ENCODE assay signal across 22 mouse cellular contexts in the genomic region with DNA sequence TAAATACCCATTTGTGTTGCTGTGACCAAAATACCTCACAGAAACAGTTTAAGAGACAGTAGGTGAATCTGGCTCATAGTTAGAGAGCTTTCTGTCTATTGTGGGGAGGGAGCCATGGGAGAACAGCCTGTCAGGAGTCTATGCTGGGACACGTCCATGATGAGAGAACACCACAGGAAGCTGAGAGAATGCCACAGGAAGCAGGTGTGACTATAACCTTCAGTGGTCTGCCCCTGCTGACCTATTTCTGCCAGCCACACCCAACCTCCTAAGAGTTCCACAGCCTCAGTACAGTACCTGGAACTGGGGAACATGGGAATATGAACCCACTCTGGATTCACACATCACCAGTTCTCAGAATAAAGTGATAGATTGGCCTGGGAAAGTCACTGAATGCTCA. TPM values are rescaled to one million over a fixed set of nuclear protein-coding genes. Genes with fewer than 3 reads are reported as not detected.
DNase-seq lines count a peak whose midpoint lies in the region; ATAC-seq and TF ChIP-seq lines count a peak whose summit lies in the region.
"Had no signal": no experiment of that assay in that cellular context is flagged by ENCODE, and none has a peak within 500 bp of the region (broad histone marks: within the 10 kb centered on the region; RNA-seq: fewer than 3 reads in every experiment).

No protein-coding gene starts in this region.

- DNase-seq in CD4-positive helper T cell, adult 2 months (ENCODE audit: low read depth, low spot score): peak; percentile 46
- DNase-seq in thymus, postnatal 25 days: peak; percentile 56
- no peak for DNase-seq in heart, postnatal 10 days
- DNase-seq in layer of hippocampus, adult 8-10 months (ENCODE audit: low spot score in 2 of 2): no peak
- DNase-seq in lung, adult 2 months: no peak
- DNase-seq: adrenal gland, adult 2 months; adrenal gland, postnatal 25 days; cerebellum, adult 2 months; cerebellum, postnatal 14 days; embryo, embryonic 11 days; forebrain, postnatal 0 days; gastrocnemius, postnatal 14 days; heart, adult 2 months had no signal

- H3K4me3 ChIP-seq in lung, adult 2 months (replicated peaks; ENCODE audit: extremely low read depth, low read depth, low read length): no peak overlapping the region
- H3K4me3 ChIP-seq: embryonic facial prominence, embryonic 15.5 days; erythroblast, embryonic 14.5 days; forebrain, embryonic 12.5 days; heart, adult 2 months; heart, embryonic 15.5 days; hindbrain, embryonic 15.5 days had no signal

- TF ChIP-seq CTCF in lung, adult 2 months (IDR thresholded peaks at IDR 0.05; ENCODE audit: insufficient read depth, low read length): no peak

- 48% methylated on average over 1 of the region's 1 CpGs for WGBS in lung, adult 2 months

- H3K4me1 ChIP-seq in lung, adult 2 months (ENCODE audit: control insufficient read depth, insufficient read depth, low read length): no peaks in the 10 kb centered on the region; the same call in 1 of the 2 replicates
- H3K4me1 ChIP-seq: embryonic facial prominence, embryonic 15.5 days; forebrain, embryonic 12.5 days; heart, embryonic 15.5 days; hindbrain, embryonic 15.5 days had no signal

- peak; percentile 43 for ATAC-seq in activated CD4-positive, CD25-positive, alpha-beta regulatory T cell, adult 4 months
- ATAC-seq in inflammation-experienced regulatory T-cells, adult 6 months: peak; percentile 44
- ATAC-seq: forebrain, postnatal 0 days; Patski had no signal

- intact Hi-C loops in heart, postnatal 10 days (cut with DNase I): no loop called here

- TF ChIP-seq POLR2A in lung, adult 2 months (IDR thresholded peaks at IDR 0.05; ENCODE audit: borderline replicate concordance, extremely low read depth, low read depth, low read length): no peak

RNA-seq across cellular contexts. Expression of a gene that starts 9.1 kb away (rescaled TPM):
- 100 to 1,000 TPM in 1 of 2 experiments, 10 to 100 TPM in 1; 81.1 to 115 TPM for polyA plus RNA-seq in activated CD4-positive, CD25-positive, alpha-beta regulatory T cell, adult 4 months (2017; shearing (Covaris generic))
- polyA plus RNA-seq in inflammation-experienced regulatory T-cells, adult 6 months (2017; shearing (Covaris generic)): 100 to 1,000 TPM in 1 of 3 experiments, 10 to 100 TPM in 2; 70.7 to 113 (median 98.7) TPM
- total RNA-seq in heart, postnatal 10 days (2021): 10 to 100 TPM; 25.6 to 31.4 TPM
- total RNA-seq in layer of hippocampus, adult 8-10 months (2022): 100 to 1,000 TPM; 115 to 132 (median 125) TPM
- 103 and 113 TPM in 2 replicates for polyA plus RNA-seq in lung, adult 2 months (2012; rRNA removed)

RNA-seq across cellular contexts. Expression of a gene that starts 37.9 kb away (rescaled TPM):
- polyA plus RNA-seq in activated CD4-positive, CD25-positive, alpha-beta regulatory T cell, adult 4 months (2017; shearing (Covaris generic)): not detected
- under 1 TPM in 1 of 3 experiments, not detected in 2; 0.30 TPM for polyA plus RNA-seq in inflammation-experienced regulatory T-cells, adult 6 months (2017; shearing (Covaris generic))
- 10 to 100 TPM; 13.2 to 13.9 TPM for total RNA-seq in heart, postnatal 10 days (2021)
- 100 to 1,000 TPM; 572 to 623 (median 584) TPM for total RNA-seq in layer of hippocampus, adult 8-10 months (2022)
- polyA plus RNA-seq in lung, adult 2 months (2012; rRNA removed): 26.6 and 43.9 TPM in 2 replicates
- total RNA-seq: common myeloid progenitor, adult 5-6 weeks had no signal

RNA-seq across cellular contexts. Expression of a gene that starts 49.7 kb away (rescaled TPM):
- polyA plus RNA-seq in activated CD4-positive, CD25-positive, alpha-beta regulatory T cell, adult 4 months (2017; shearing (Covaris generic)): 1 to 10 TPM; 4.3 to 5.6 TPM
- polyA plus RNA-seq in inflammation-experienced regulatory T-cells, adult 6 months (2017; shearing (Covaris generic)): 10 to 100 TPM in 1 of 3 experiments, 1 to 10 TPM in 2; 3.1 to 11.0 (median 8.1) TPM
- 1 to 10 TPM; 2.5 to 3.0 TPM for total RNA-seq in heart, postnatal 10 days (2021)
- 1 to 10 TPM; 4.8 to 9.5 (median 5.4) TPM for total RNA-seq in layer of hippocampus, adult 8-10 months (2022)
- 30.1 and 34.5 TPM in 2 replicates for polyA plus RNA-seq in lung, adult 2 months (2012; rRNA removed)

Comparison
In these comparisons a context has a peak if more than half of its experiments do, and no peak if none do; other contexts are left out.
1. DNase-seq: peak in CD4-positive helper T cell, adult 2 months (single experiment) and thymus, postnatal 25 days (single experiment); none in heart, postnatal 10 days (0 of 2), layer of hippocampus, adult 8-10 months (0 of 2) and lung, adult 2 months (single experiment).
2. RNA of a gene that starts 37.9 kb away (polyA plus RNA-seq): 26.6 to 43.9 TPM in lung, adult 2 months; 0.30 TPM in inflammation-experienced regulatory T-cells, adult 6 months and not detected in activated CD4-positive, CD25-positive, alpha-beta regulatory T cell, adult 4 months; every median in the first group is over 10 times any median in the second.